Comparison of ENCODE assay signal across 24 mouse cellular contexts in the genomic region with DNA sequence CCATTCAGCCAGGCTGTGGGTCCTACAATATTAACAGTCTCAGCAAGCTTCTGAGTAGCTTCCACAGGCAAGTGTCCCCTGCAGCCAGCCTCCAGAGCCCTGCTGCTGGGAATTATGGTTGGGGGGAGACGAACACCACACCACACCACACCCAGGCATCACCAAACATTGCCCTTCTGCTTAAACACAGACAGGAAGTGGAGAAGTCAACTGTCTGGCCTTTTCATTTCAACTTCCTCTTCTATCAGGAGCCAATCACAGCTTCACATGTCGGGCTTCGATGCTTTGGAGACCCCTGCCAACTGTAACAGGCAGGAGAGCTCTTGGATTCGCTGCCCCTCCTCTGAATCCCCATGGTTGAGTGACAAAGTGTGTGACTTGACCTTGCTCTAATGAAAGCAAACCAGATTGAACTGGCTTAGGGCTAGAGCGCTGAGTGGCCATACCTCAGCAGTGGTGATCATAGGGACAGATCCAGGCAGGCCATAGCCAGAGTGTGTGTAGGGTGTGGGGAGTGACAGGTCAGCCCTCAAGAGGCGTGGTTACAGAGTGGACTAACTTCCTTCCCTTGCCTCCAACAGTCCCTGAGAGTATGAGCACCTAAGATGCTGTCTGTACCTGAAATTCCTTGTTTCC. TPM values are rescaled to one million over a fixed set of nuclear protein-coding genes. Genes with fewer than 3 reads are reported as not detected.
A peak's percentile ranks its signal among the peaks of the same experiment; 100 is the strongest.
DNase-seq lines count a peak whose midpoint lies in the region; ATAC-seq and TF ChIP-seq lines count a peak whose summit lies in the region.
"Had no signal": no experiment of that assay in that cellular context is flagged by ENCODE, and none has a peak within 500 bp of the region (broad histone marks: within the 10 kb centered on the region; RNA-seq: fewer than 3 reads in every experiment).

No protein-coding gene starts in this region.

- TF ChIP-seq CTCF in cerebellum, adult 2 months (IDR thresholded peaks at IDR 0.05; ENCODE audit: borderline replicate concordance, insufficient read depth, low read depth, low read length): no peak

- no peak overlapping the region for H3K4me3 ChIP-seq in cerebellum, adult 2 months (replicated peaks; ENCODE audit: insufficient read depth, low read depth, low read length)
- H3K4me3 ChIP-seq in hindbrain, embryonic 11.5 days (ENCODE audit: low read depth, low read length): no peak overlapping the region
- H3K4me3 ChIP-seq: embryonic facial prominence, embryonic 10.5 days; heart, embryonic 15.5 days; hindbrain, embryonic 15.5 days; limb, embryonic 13.5 days; liver, embryonic 13.5 days; lung, embryonic 15.5 days; midbrain, embryonic 10.5 days; neural tube, embryonic 15.5 days; stomach, embryonic 15.5 days had no signal

- ATAC-seq in CD4-positive, CD25-positive, alpha-beta regulatory T cell, adult 4 months: no peak
- 0 out of 2 replicates have a peak, but pooled peaks have one; percentile 16 for ATAC-seq in neutrophil, adult 5-6 weeks (ENCODE audit: extremely low read depth, insufficient number of reproducible peaks, low FRiP score, poor library complexity, severe bottlenecking)
- ATAC-seq in hindbrain, embryonic 11.5 days (ENCODE audit: low FRiP score): no peak

- TF ChIP-seq POLR2A in cerebellum, adult 2 months (IDR thresholded peaks at IDR 0.05; ENCODE audit: borderline replicate concordance, insufficient read depth, low read length): no peak

- no peaks in the 10 kb centered on the region for H3K36me3 ChIP-seq in hindbrain, embryonic 11.5 days (ENCODE audit: control insufficient read depth, insufficient read depth, low read length)
- H3K36me3 ChIP-seq: embryonic facial prominence, embryonic 10.5 days; G1E; heart, embryonic 15.5 days; hindbrain, embryonic 15.5 days; limb, embryonic 13.5 days; liver, embryonic 13.5 days; lung, embryonic 15.5 days; midbrain, embryonic 10.5 days; neural tube, embryonic 15.5 days; stomach, embryonic 15.5 days had no signal

- H3K9me3 ChIP-seq in hindbrain, embryonic 11.5 days (ENCODE audit: control insufficient read depth, low read length): no peaks in the 10 kb centered on the region
- H3K9me3 ChIP-seq: embryonic facial prominence, embryonic 10.5 days; G1E; heart, embryonic 15.5 days; hindbrain, embryonic 15.5 days; limb, embryonic 13.5 days; liver, embryonic 13.5 days; lung, embryonic 15.5 days; midbrain, embryonic 10.5 days; neural tube, embryonic 15.5 days; stomach, embryonic 15.5 days had no signal

- H3K4me1 ChIP-seq in cerebellum, adult 2 months (ENCODE audit: control insufficient read depth, insufficient read depth, low read length): no peaks in the 10 kb centered on the region
- H3K4me1 ChIP-seq in hindbrain, embryonic 11.5 days (replicated peaks; ENCODE audit: control insufficient read depth, insufficient read depth, low read length): no peaks in the 10 kb centered on the region
- H3K4me1 ChIP-seq: embryonic facial prominence, embryonic 10.5 days; heart, embryonic 15.5 days; hindbrain, embryonic 15.5 days; liver, embryonic 13.5 days; lung, embryonic 15.5 days; midbrain, embryonic 10.5 days; neural tube, embryonic 15.5 days; stomach, embryonic 15.5 days had no signal

- peak; percentile 22 for DNase-seq in CD4-positive, CD25-positive, alpha-beta regulatory T cell, adult 2 months (ENCODE audit: low read depth, low spot score)
- peak; percentile 3 to 14 for DNase-seq in kidney, postnatal 4 days
- DNase-seq in kidney, postnatal 36 days: no peak
- DNase-seq in ZHBTc4 (ENCODE audit: low read depth, low spot score): peak; percentile 76
- no peak for DNase-seq in cerebellum, adult 2 months
- no peak for DNase-seq in hindbrain, embryonic 11.5 days (ENCODE audit: low spot score)
- DNase-seq: adrenal gland, postnatal 14 days; cerebellum, adult 8-10 months; gastrocnemius, postnatal 36 days; heart, postnatal 4 days; liver, embryonic 13.5 days; lung, postnatal 4 days; thymus, postnatal 14 days had no signal

- H3K4me2 ChIP-seq in hindbrain, embryonic 11.5 days (replicated peaks; ENCODE audit: low read depth, low read length): no peak overlapping the region
- H3K4me2 ChIP-seq: heart, embryonic 15.5 days; hindbrain, embryonic 15.5 days; limb, embryonic 13.5 days; liver, embryonic 13.5 days; lung, embryonic 15.5 days; neural tube, embryonic 15.5 days; stomach, embryonic 15.5 days had no signal

- H3K27me3 ChIP-seq in cerebellum, adult 2 months (ENCODE audit: control insufficient read depth, insufficient read depth, low read length): no peaks in the 10 kb centered on the region
- no peaks in the 10 kb centered on the region for H3K27me3 ChIP-seq in hindbrain, embryonic 11.5 days (ENCODE audit: control insufficient read depth, insufficient read depth, low read length)
- H3K27me3 ChIP-seq: liver, embryonic 13.5 days; lung, embryonic 15.5 days; stomach, embryonic 15.5 days had no signal

- no peak overlapping the region for H3K9ac ChIP-seq in hindbrain, embryonic 11.5 days (ENCODE audit: low read depth, low read length)
- H3K9ac ChIP-seq: heart, embryonic 15.5 days; hindbrain, embryonic 15.5 days; limb, embryonic 13.5 days; liver, embryonic 13.5 days; lung, embryonic 15.5 days; neural tube, embryonic 15.5 days; stomach, embryonic 15.5 days had no signal

- WGBS in cerebellum, adult 2 months: 76% methylated on average over 6 of the region's 6 CpGs
- 75% methylated on average over 6 of the region's 6 CpGs for WGBS in hindbrain, embryonic 11.5 days

- no peak overlapping the region for H3K27ac ChIP-seq in cerebellum, adult 2 months (ENCODE audit: insufficient read depth, low read length)
- no peak overlapping the region for H3K27ac ChIP-seq in hindbrain, embryonic 11.5 days (ENCODE audit: low read depth, low read length)
- H3K27ac ChIP-seq: embryonic facial prominence, embryonic 10.5 days; heart, embryonic 15.5 days; hindbrain, embryonic 15.5 days; limb, embryonic 13.5 days; liver, embryonic 13.5 days; lung, embryonic 15.5 days; midbrain, embryonic 10.5 days; neural tube, embryonic 15.5 days; stomach, embryonic 15.5 days had no signal

RNA-seq across cellular contexts. Expression of a gene that starts 8.3 kb away (rescaled TPM):
- polyA plus RNA-seq in CD4-positive, CD25-positive, alpha-beta regulatory T cell, adult 4 months (2017; shearing (Covaris generic)): not detected
- total RNA-seq in neutrophil, adult 5-6 weeks (2017): 1.2 and 2.1 TPM in 2 replicates
- 5.3 and 6.2 TPM in 2 replicates for polyA plus RNA-seq in cerebellum, adult 2 months (2012; rRNA removed)
- 0.67 and 0.82 TPM in 2 replicates for polyA plus RNA-seq in hindbrain, embryonic 11.5 days (2014; fragmentation: Nextera tagmentation; extraction: Ambion mirVana)
- total RNA-seq: G1E had no signal
- polyA plus RNA-seq: G1E had no signal

RNA-seq across cellular contexts. Expression of a gene that starts 20.4 kb away (rescaled TPM):
- 10 to 100 TPM; 21.9 to 23.6 TPM for polyA plus RNA-seq in CD4-positive, CD25-positive, alpha-beta regulatory T cell, adult 4 months (2017; shearing (Covaris generic))
- 48.0 and 48.8 TPM in 2 replicates for total RNA-seq in neutrophil, adult 5-6 weeks (2017)
- 102 and 103 TPM in 2 replicates for polyA plus RNA-seq in cerebellum, adult 2 months (2012; rRNA removed)
- 15.7 and 19.6 TPM in 2 replicates for polyA plus RNA-seq in hindbrain, embryonic 11.5 days (2014; fragmentation: Nextera tagmentation; extraction: Ambion mirVana)

Comparison
In these comparisons a context has a peak if more than half of its experiments do, and no peak if none do; other contexts are left out.
1. DNase-seq: peak in CD4-positive, CD25-positive, alpha-beta regulatory T cell, adult 2 months (single experiment), kidney, postnatal 4 days (2 of 2) and ZHBTc4 (single experiment); none in kidney, postnatal 36 days (0 of 2), cerebellum, adult 2 months (0 of 2) and hindbrain, embryonic 11.5 days (single experiment).